Mouse (Mus musculus): ENCODE results near the gene Dut.
A peak's percentile ranks its signal among the peaks of the same experiment; 100 is the strongest.
"Not testable (repeated sequence)": the region's sequence is repeated elsewhere in the genome, so short reads cannot be mapped to it uniquely, and the experiment has no call there.

Dut gene

DNA sequence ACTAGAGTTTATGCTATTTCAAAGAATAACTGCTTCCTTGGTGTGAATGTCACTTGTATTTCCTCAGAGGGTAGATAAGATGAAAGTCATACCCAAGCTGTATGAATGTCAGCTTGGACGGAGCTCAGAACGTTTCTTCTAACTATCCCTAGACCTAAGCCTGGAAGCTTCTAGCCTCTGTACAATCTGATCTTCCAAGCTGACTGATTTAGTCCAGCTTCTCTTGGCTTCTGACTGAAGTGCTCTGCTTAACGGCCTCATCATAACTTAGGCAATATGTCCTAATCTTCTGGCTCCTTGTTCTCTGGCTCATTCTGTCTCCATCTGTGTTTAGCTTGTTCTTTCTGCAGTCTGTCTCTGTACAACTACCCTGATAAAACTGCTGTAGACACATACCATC is 7.6 kb downstream of the Dut start:
- DNase-seq (ENCODE audit: low spot score in 2 of 2), result no peak

GRCm38 (mm10) chr2:125255886-125256285 is 8.9 kb downstream of the Dut start:
- no peak for DNase-seq (ENCODE audit: low spot score in 2 of 2)

DNA sequence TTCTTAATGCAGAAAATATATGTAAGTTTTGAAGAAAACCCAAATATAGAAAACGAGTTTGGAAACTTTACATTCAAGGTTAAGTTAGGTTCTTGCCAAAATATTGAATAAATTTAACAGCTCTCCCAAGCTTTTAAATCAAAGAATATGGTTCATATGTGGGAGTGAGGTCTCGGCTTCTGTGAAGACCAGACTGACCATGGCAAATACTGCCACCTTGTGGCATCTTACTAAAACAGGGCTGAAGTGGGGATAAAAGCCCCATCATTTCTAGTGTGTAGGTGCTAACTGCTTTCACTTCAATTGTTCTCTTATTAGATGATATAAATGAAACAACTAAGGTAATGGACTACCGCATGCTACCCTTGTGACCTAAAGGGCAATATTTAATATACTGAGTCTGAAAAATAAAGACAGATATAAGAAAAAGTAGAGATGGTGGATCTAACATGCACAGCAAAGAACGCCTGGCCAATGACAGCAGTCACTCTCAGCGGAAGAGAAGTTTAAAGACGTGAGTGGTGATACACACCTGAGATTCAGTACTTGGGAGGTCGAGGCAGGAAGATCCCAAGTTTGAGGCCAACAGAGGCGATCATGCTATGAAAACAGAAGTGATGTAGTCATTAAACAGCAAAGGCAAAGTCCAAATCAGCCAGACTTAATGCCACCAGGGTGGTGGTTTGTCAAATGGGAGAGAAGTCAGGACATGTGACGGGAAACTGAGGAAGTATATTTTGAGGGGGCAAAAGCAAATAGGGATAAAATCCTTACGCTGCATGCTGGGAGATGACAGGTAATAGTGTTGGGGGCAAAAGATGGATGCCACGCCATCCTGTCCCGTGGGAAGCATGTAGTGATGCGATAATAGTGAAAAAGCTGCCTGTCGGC is 12.5 kb downstream of the Dut start:
- no peak for DNase-seq (ENCODE audit: low spot score in 2 of 2)

DNA sequence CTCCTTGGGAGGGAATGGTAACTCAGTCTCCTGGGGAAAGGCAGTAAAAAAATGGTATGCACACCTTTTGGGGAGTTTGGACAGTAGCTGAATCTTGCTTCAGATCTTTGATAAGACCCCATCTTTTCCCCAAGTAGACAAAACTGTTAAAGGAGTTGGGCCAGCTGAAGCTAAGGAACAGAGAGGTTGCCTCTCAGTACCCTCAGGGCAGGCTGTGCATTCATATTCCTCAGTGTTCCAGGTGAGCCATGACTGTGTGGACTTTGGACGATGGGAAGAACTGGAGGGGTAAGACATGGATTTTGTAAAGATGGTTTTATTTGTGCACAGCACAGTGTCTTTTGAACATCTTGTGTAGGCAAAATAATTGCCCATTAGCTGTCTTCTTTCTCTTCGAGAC is 13.3 kb downstream of the Dut start:
- DNase-seq (ENCODE audit: low spot score in 2 of 2), result no peak

DNA sequence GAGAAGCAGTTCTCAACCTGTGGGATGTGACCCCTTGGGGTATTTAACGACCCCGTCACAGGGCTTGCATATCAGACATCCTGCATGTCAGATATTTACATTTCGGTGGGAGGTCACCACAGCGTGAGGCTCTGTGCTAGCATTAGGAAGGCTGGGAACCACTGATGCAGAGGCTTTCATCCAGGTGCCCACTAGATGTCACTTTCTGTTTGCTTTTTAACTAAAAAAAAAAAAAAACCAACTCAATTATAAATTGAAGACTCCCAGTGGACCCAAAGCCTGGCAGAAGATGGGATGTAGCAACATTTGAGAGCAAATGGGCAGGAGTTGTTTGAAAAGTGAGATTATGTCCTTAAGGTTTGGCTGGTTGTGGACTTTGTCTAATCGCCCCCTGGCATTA is 16.1 kb downstream of the Dut start:
- no peak for DNase-seq (ENCODE audit: low spot score in 2 of 2)

DNA sequence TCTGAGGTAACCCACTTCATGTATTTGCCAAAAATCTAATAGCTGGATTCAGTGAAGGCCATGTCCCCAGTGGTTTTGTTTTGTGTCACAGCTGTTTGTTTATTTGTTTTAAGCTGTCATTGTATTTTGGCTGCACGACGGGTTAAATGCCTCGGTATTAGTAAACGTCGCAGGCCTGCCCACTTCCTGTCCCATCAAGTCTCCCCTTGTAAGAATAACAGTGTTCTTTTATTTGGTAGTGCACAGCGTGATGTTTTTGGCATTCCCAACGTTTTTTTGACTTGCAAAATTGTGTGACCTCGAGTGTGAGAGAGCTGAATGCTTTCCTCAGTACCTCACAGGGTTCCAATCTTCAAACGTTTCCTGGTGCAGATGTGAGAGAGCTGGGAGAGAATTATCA is 16.8 kb downstream of the Dut start:
- no peak for DNase-seq (ENCODE audit: low spot score in 2 of 2)

- DNase-seq (ENCODE audit: low spot score in 2 of 2), result no peak
These were observed 21.9 kb downstream of the Dut start for GRCm38 (mm10) chr2:125268876-125269275.

DNA sequence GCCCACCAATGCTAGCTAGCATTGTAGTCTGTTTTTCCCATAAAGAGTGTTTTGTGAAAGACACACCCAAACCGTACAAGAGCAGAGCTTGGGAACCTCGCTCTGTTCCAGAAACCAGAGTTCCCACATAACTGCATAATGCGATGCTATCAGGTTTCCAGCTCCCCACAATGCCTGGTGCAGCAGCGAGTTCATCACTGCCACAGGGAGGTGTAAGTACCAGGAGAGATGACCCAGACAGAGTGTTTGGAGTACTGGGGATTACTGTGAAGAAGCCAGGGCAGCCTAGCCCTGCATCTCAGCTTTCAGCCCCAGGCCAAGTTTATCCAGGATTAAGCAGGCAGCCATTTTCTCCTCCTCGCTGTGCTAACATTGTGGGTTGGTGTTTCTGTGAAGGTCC is 28.6 kb downstream of the Dut start:
- DNase-seq (ENCODE audit: low spot score in 2 of 2), result no peak

- no peak for DNase-seq (ENCODE audit: low spot score in 2 of 2)
These were observed 29.7 kb downstream of the Dut start for GRCm38 (mm10) chr2:125276692-125277091.

GRCm38 (mm10) chr2:125278474-125278873 is 31.5 kb downstream of the Dut start:
- DNase-seq (ENCODE audit: low spot score in 2 of 2), result no peak

GRCm38 (mm10) chr2:125279995-125280394 is 33.0 kb downstream of the Dut start:
- not testable (repeated sequence) for DNase-seq (ENCODE audit: low spot score in 2 of 2)

- no peak for DNase-seq (ENCODE audit: low spot score in 2 of 2)
These were observed 35.6 kb downstream of the Dut start for GRCm38 (mm10) chr2:125282334-125283206.

DNA sequence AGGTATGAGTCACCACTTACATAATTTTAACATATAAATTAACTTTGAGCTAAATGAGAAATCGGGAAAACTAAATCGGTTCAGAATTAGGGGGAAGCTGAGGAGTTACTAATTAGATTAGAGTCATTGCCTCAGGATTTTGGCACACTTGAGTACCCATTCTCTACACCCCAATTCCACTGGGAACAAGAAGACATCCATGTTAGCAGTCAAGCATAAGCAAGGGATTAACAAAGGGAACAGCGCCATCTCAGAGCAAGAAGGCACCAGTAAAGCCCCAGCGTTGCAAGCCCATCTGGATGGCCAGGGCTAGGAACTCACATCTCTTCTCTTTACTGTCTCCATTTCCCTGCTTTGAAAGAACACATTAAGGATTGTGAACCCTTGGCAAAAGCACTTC is 38.8 kb downstream of the Dut start:
- DNase-seq (ENCODE audit: low spot score in 2 of 2), result no peak

- no peak for DNase-seq (ENCODE audit: low spot score in 2 of 2)
These were observed 43.4 kb downstream of the Dut start for GRCm38 (mm10) chr2:125290197-125290965.

GRCm38 (mm10) chr2:125291101-125291500 is 44.1 kb downstream of the Dut start:
- DNase-seq (ENCODE audit: low spot score in 2 of 2), result no peak

DNA sequence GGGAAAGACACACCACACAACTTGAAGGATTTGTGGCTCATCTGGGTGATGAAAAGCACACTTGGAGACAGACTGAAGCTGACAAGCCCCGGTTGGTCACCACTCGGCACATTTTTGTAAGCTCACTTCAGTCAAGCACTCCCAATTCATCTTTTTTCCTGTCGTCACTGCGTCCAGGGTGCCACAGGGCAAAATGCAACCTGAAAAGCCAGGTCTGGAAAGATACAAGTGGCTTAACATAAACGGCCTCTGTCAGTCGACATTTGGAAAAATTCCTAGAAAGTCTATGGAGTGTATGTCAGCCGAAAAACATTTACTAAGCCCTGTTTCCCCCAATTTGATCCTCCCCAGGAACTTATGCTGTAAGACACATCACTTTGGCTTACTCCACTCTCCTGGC is 45.6 kb downstream of the Dut start:
- DNase-seq (ENCODE audit: low spot score in 2 of 2), result no peak

GRCm38 (mm10) chr2:125293969-125294491 is 47.0 kb downstream of the Dut start:
- DNase-seq (ENCODE audit: low spot score in 2 of 2), result no peak

GRCm38 (mm10) chr2:125295526-125295925 is 48.5 kb downstream of the Dut start:
- DNase-seq (ENCODE audit: low spot score in 2 of 2), result no peak

DNA sequence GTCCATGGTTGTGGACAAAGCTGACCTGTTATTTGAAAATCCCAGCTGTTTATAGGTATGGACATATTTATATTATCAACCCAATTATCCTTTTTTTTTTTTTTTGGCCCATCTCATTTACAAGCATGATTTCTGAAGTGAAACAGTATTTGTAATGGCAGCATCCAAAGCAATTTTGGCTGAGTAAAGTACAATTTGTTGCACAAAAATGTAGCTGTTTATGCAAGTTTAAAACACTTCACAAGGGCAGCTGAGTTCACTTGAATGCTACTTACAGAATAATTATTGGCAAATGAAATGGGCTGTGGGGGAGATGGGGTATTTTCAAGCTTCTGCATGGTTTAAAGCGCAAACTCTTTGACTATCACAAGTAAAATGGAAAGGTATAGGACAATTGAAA is 51.9 kb downstream of the Dut start:
- DNase-seq (ENCODE audit: low spot score in 2 of 2), result no peak

DNA sequence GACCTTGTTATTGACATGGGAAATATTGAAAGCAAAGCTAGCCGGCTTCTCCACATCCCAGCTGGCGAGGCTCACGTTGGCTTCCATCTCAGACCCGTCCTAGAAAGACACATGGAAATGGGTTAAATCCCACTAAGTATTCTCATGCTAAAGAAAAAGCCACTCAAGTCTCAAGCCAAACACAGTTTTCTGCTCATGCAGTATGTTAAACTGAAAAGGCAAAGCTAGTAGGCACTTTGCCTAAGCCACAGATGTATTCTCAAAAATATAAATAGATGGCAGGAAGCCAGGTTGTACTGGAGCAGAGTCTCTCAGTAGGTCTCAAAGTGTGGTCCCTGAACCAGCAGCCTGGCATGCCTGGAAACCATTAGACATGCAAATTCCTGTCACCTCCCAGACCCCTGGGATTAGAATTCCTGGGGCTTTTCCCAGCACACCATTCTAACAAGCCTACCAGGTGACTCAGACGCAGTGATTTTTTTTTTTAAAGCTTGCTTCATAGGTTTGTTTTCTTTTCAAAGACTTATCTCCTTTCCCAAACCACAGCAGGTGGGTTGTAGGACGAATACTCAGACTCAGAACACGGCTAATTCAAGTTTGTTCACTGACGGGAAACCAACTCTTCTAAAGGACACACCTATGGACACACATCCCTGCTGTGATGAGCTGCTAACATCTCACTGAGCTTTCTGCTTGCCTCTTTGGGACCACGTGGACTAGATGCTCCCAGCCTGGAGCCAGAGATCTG is 55.1 kb downstream of the Dut start:
- peak in 1 of 2 experiments; percentile 3 for DNase-seq (ENCODE audit: low spot score in 2 of 2)

GRCm38 (mm10) chr2:125302625-125302924 is 55.6 kb downstream of the Dut start:
- peak; percentile 47 to 54 for DNase-seq (ENCODE audit: low spot score in 2 of 2)
